Mouse (Mus musculus) common myeloid progenitor, adult 5-6 weeks (primary cell): ENCODE results near the gene Hbp1. TPM values are rescaled to one million over a fixed set of nuclear protein-coding genes. Genes with fewer than 3 reads are reported as not detected.

ENCODE experiments used
- total RNA-seq: library from RNA; stranded (forward); fragments of 200-1000, 187-1606 nt; gene quantifications from 2 replicates; pipeline ENCODE4 v1.2.3, GENCODE M21; 2017

Hbp1 gene
- total RNA-seq, 1 experiment from 2014 or later, result 62.6 TPM

Other genes starting within 250 kb of the Hbp1 start
- gene Gpr22, start 236.6 kb downstream of the Hbp1 start, total RNA-seq, result 0.05 TPM in 1 of 2 replicates, not detected in the other
- 110 and 124 TPM in 2 replicates for gene Prkar2b, start 110.8 kb upstream of the Hbp1 start, total RNA-seq